Mouse (Mus musculus): ENCODE results near the gene Fam163a. TPM values are rescaled to one million over a fixed set of nuclear protein-coding genes. Genes with fewer than 3 reads are reported as not detected.

Fam163a gene
- polyA plus RNA-seq, 1 experiment, result 0.23 TPM

- no peak for TF ChIP-seq POLR2A (IDR thresholded peaks at IDR 0.05; ENCODE audit: control insufficient read depth, extremely low read depth, insufficient read depth, low read length, poor library complexity)
- Histone ChIP-seq H3K36me3 (ENCODE audit: control insufficient read depth, insufficient read depth, low read length) (no peaks in the 10 kb centered on the region), H3K27ac (ENCODE audit: control insufficient read depth, insufficient read depth, low read length) (no peak overlapping the region), H3K27me3 (ENCODE audit: control insufficient read depth, insufficient read depth, low read length) (no peaks in the 10 kb centered on the region), H3K4me3 (ENCODE audit: control insufficient read depth, insufficient read depth, low read length) (no peak overlapping the region), H3K4me1 (replicated peaks; ENCODE audit: control insufficient read depth, insufficient read depth, low read length) (no peaks in the 10 kb centered on the region)
- DNase-seq, result no peak
- WGBS, result 93% methylated on average over 2 of the region's 2 CpGs
These were observed 13.7 kb upstream of the Fam163a start for GRCm38 (mm10) chr1:156218573-156218972.

GRCm38 (mm10) chr1:156217941-156218340 is 13.1 kb upstream of the Fam163a start:
- TF ChIP-seq POLR2A (IDR thresholded peaks at IDR 0.05; ENCODE audit: control insufficient read depth, extremely low read depth, insufficient read depth, low read length, poor library complexity), result no peak
- TF ChIP-seq CTCF (IDR thresholded peaks at IDR 0.05; ENCODE audit: borderline replicate concordance, control insufficient read depth, extremely low read depth, insufficient read depth, low read length, poor library complexity), result no peak
- H3K36me3 ChIP-seq (ENCODE audit: control insufficient read depth, insufficient read depth, low read length), result no peaks in the 10 kb centered on the region
- no peak for DNase-seq
- H3K27ac ChIP-seq (ENCODE audit: control insufficient read depth, insufficient read depth, low read length), result no peak overlapping the region
- no peaks in the 10 kb centered on the region for H3K4me1 ChIP-seq (replicated peaks; ENCODE audit: control insufficient read depth, insufficient read depth, low read length)
- H3K4me3 ChIP-seq (ENCODE audit: control insufficient read depth, insufficient read depth, low read length), result no peak overlapping the region
- WGBS, result 94% methylated on average over 8 of the region's 8 CpGs
- no peaks in the 10 kb centered on the region for H3K27me3 ChIP-seq (ENCODE audit: control insufficient read depth, insufficient read depth, low read length)

- Histone ChIP-seq H3K4me3 (ENCODE audit: control insufficient read depth, insufficient read depth, low read length) (no peak overlapping the region), H3K27ac (ENCODE audit: control insufficient read depth, insufficient read depth, low read length) (no peak overlapping the region), H3K4me1 (replicated peaks; ENCODE audit: control insufficient read depth, insufficient read depth, low read length) (no peaks in the 10 kb centered on the region), H3K36me3 (ENCODE audit: control insufficient read depth, insufficient read depth, low read length) (no peaks in the 10 kb centered on the region), H3K27me3 (ENCODE audit: control insufficient read depth, insufficient read depth, low read length) (no peaks in the 10 kb centered on the region)
- WGBS, result 13% methylated on average over 3 of the region's 3 CpGs
- no peak for TF ChIP-seq POLR2A (IDR thresholded peaks at IDR 0.05; ENCODE audit: control insufficient read depth, extremely low read depth, insufficient read depth, low read length, poor library complexity)
- no peak for TF ChIP-seq CTCF (IDR thresholded peaks at IDR 0.05; ENCODE audit: borderline replicate concordance, control insufficient read depth, extremely low read depth, insufficient read depth, low read length, poor library complexity)
- peak; percentile 55 for DNase-seq
These were observed 12.6 kb upstream of the Fam163a start for GRCm38 (mm10) chr1:156217393-156217792.

GRCm38 (mm10) chr1:156216249-156216648 is 11.4 kb upstream of the Fam163a start:
- no peaks in the 10 kb centered on the region for H3K27me3 ChIP-seq (ENCODE audit: control insufficient read depth, insufficient read depth, low read length)
- no peaks in the 10 kb centered on the region for H3K4me1 ChIP-seq (replicated peaks; ENCODE audit: control insufficient read depth, insufficient read depth, low read length)
- H3K36me3 ChIP-seq (ENCODE audit: control insufficient read depth, insufficient read depth, low read length), result no peaks in the 10 kb centered on the region
- no peak overlapping the region for H3K4me3 ChIP-seq (ENCODE audit: control insufficient read depth, insufficient read depth, low read length)
- WGBS, result 94% methylated on average over 4 of the region's 4 CpGs
- no peak overlapping the region for H3K27ac ChIP-seq (ENCODE audit: control insufficient read depth, insufficient read depth, low read length)
- no peak for DNase-seq
- TF ChIP-seq CTCF (IDR thresholded peaks at IDR 0.05; ENCODE audit: borderline replicate concordance, control insufficient read depth, extremely low read depth, insufficient read depth, low read length, poor library complexity), result no peak
- no peak for TF ChIP-seq POLR2A (IDR thresholded peaks at IDR 0.05; ENCODE audit: control insufficient read depth, extremely low read depth, insufficient read depth, low read length, poor library complexity)

- WGBS, result 97% methylated on average over 8 of the region's 8 CpGs
- TF ChIP-seq CTCF (IDR thresholded peaks at IDR 0.05; ENCODE audit: borderline replicate concordance, control insufficient read depth, extremely low read depth, insufficient read depth, low read length, poor library complexity), result no peak
These were observed 9.8 kb upstream of the Fam163a start for GRCm38 (mm10) chr1:156214651-156215050.

GRCm38 (mm10) chr1:156212923-156213322 is 8.1 kb upstream of the Fam163a start:
- no peak for TF ChIP-seq POLR2A (IDR thresholded peaks at IDR 0.05; ENCODE audit: control insufficient read depth, extremely low read depth, insufficient read depth, low read length, poor library complexity)
- no peak for TF ChIP-seq CTCF (IDR thresholded peaks at IDR 0.05; ENCODE audit: borderline replicate concordance, control insufficient read depth, extremely low read depth, insufficient read depth, low read length, poor library complexity)

More at GRCm38 (mm10) chr1:156214651-156215050, 9.8 kb upstream of the Fam163a start:
- DNase-seq, result no peak
- no peaks in the 10 kb centered on the region for H3K36me3 ChIP-seq (ENCODE audit: control insufficient read depth, insufficient read depth, low read length)
- H3K27ac ChIP-seq (ENCODE audit: control insufficient read depth, insufficient read depth, low read length), result no peak overlapping the region
- no peaks in the 10 kb centered on the region for H3K4me1 ChIP-seq (replicated peaks; ENCODE audit: control insufficient read depth, insufficient read depth, low read length)
- no peak overlapping the region for H3K4me3 ChIP-seq (ENCODE audit: control insufficient read depth, insufficient read depth, low read length)
- no peaks in the 10 kb centered on the region for H3K27me3 ChIP-seq (ENCODE audit: control insufficient read depth, insufficient read depth, low read length)

GRCm38 (mm10) chr1:156211809-156212317 is 7.0 kb upstream of the Fam163a start:
- TF ChIP-seq POLR2A (IDR thresholded peaks at IDR 0.05; ENCODE audit: control insufficient read depth, extremely low read depth, insufficient read depth, low read length, poor library complexity), result no peak
- TF ChIP-seq CTCF (IDR thresholded peaks at IDR 0.05; ENCODE audit: borderline replicate concordance, control insufficient read depth, extremely low read depth, insufficient read depth, low read length, poor library complexity), result no peak
- no peak for DNase-seq
- H3K4me3 ChIP-seq (ENCODE audit: control insufficient read depth, insufficient read depth, low read length), result no peak overlapping the region
- H3K36me3 ChIP-seq (ENCODE audit: control insufficient read depth, insufficient read depth, low read length), result no peaks in the 10 kb centered on the region
- WGBS, result 84% methylated on average over 6 of the region's 6 CpGs
- H3K27ac ChIP-seq (ENCODE audit: control insufficient read depth, insufficient read depth, low read length), result no peak overlapping the region
- H3K4me1 ChIP-seq (replicated peaks; ENCODE audit: control insufficient read depth, insufficient read depth, low read length), result no peaks in the 10 kb centered on the region
- peaks cover under 1% of the 10 kb centered on the region; the same call in 1 of the 2 replicates for H3K27me3 ChIP-seq (ENCODE audit: control insufficient read depth, insufficient read depth, low read length)

More at GRCm38 (mm10) chr1:156212923-156213322, 8.1 kb upstream of the Fam163a start:
- Histone ChIP-seq H3K27me3 (ENCODE audit: control insufficient read depth, insufficient read depth, low read length) (no peaks in the 10 kb centered on the region), H3K36me3 (ENCODE audit: control insufficient read depth, insufficient read depth, low read length) (no peaks in the 10 kb centered on the region), H3K4me1 (replicated peaks; ENCODE audit: control insufficient read depth, insufficient read depth, low read length) (no peaks in the 10 kb centered on the region), H3K4me3 (ENCODE audit: control insufficient read depth, insufficient read depth, low read length) (no peak overlapping the region), H3K27ac (ENCODE audit: control insufficient read depth, insufficient read depth, low read length) (no peak overlapping the region)
- DNase-seq, result no peak
- 95% methylated on average over 5 of the region's 5 CpGs for WGBS
